Mouse (Mus musculus) megakaryocyte-erythroid progenitor cell, adult 5-6 weeks (primary cell): ENCODE data around the gene Gm9970. TPM values are rescaled to one million over a fixed set of nuclear protein-coding genes. Genes with fewer than 3 reads are reported as not detected.

Source experiments
- ATAC-seq: replicated peaks from 2 replicates; pipeline ENCODE4 v1.8.0; 2016; ENCODE audit warnings: mild to moderate bottlenecking, inconsistent platforms; ENCODE audit not compliant: severe bottlenecking, poor library complexity, low FRiP score, low TSS enrichment
- total RNA-seq, 2 experiments: library from RNA; stranded (forward) in 1 of 2; stranded (reverse) in 1 of 2; fragments of 200-1000, 215-1000 nt in 1 of 2; fragments of >200 nt in 1 of 2; fragmentation: Nextera tagmentation in 1 of 2; gene quantifications; 2 replicates each; pipeline ENCODE4 v1.2.3; 2014 to 2017

Gm9970 gene
- total RNA-seq, 2 experiments from 2014 or later = not detected

DNA sequence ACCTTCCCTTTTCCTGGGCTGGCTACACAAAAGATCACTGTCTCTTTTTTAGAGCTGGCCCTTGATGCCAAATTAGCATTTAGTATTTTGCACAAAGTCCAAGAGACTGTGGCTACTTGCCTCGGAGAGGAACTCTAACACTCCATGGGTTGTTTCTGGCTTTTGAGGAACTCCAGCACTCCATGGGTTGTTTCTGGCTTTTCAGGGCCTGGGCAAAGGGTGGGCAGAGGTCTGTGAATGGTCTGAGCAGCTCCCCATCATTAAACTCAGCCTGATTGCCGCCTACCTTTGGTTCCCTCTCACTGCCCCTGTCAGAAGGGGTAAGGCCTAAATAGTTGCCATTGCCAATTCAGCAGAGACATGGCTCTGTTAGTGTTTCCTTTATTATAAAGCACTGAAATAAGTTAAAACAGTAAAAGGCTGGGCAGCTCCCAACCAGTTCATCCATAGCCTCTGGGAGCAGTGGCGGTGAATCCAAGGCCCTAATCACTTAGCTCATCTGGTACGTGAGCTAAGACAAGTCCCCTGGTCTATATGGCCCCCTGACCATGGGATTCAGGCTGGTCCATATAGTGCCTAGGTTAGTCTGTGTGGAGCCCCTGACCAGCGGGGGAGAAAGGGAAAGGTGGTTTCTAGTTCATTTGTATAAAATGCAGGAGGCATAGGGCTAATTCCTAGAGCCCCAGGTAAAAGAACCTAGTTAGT lies 42.3 kb downstream of the Gm9970 start:
- no peak for ATAC-seq

DNA sequence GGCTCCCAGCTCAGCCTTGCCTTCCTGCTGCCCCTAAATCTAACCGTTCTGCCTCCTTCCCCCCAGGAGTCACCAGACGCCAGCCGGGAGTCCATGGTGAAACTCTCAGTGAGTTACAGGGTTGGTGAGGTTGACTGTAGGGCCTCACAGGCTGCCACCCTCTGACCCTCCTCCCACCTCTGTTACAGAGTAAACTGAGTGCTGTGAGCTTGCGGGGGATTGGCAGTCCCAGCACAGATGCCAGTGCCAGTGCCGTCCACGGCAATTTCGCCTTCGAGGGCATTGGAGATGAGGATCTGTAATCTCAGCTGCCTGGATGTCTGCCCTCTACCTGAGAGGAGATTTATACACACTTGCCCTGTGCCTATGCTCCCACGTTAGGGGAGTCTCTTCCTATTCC lies 42.9 kb downstream of the Gm9970 start:
- no peak for ATAC-seq

DNA sequence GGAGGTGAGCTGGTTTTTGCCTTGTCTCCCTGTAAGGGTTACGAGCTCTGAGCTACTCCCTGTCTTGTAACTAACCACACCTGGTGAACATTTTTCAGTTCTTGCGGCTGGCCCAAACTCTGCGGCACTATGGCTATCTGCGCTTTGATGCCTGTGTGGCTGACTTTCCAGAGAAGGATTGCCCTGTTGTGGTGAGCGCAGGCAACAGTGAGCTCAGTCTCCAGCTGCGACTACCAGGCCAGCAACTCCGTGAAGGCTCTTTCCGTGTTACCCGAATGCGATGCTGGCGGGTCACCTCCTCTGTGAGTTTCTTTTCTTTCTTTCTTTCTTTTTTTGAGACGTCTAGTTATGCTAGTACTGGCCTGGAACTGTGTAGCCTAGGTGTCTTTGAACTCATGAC lies 44.0 kb downstream of the Gm9970 start:
- no peak for ATAC-seq

GRCm38 (mm10) chr5:31196207-31196606 lies 44.8 kb downstream of the Gm9970 start:
- no peak for ATAC-seq

DNA sequence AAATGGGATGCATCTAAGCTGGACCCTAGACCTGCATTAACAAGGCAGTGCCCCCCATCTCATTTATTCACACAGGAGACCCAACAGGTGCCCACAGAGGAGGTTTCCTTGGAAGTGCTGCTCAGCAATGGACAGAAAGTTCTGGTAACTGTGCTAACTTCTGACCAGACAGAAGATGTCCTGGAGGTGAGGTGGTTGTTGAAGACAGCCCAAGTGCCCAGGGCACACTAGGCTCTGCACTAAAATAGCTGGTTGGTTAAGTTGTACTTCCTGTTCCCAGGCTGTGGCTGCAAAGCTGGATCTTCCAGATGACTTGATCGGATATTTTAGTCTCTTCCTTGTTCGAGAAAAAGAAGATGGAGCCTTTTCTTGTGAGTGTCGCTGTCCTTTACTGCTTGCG lies 45.4 kb downstream of the Gm9970 start:
- ATAC-seq = no peak

- no peak for ATAC-seq
Measured at GRCm38 (mm10) chr5:31194486-31195485, 46.2 kb downstream of the Gm9970 start.

DNA sequence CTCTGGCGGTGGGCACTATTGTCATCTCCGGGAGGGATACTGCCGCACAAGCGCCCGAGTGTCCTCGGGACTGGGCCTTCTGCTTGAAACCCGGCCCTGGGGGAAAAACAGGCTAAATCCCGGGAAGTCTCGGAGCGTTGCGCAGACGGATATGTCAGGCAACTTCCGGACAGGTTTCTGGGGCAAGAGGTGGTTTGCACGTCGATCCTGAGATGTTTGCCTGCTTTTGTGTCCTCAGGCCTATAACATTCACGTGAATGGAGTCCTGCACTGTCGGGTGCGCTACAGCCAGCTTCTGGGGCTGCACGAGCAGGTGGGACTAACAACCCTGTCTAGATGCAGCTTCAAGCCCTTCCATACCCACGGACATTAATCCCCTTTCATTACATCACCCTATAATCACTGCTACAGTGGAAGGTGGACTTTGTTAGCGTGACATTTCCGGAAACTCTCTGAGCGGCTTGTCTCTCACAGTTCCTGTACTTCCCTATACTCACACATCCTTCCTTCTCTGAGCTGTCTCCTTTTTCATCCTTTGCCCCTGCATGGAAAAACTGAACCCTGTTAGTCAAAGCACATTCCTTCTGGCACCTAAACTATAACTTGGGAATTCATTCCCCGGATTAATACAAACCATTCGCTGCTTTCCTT lies 47.3 kb downstream of the Gm9970 start:
- 0 out of 2 replicates have a peak, but pooled peaks have one; percentile 0 for ATAC-seq

DNA sequence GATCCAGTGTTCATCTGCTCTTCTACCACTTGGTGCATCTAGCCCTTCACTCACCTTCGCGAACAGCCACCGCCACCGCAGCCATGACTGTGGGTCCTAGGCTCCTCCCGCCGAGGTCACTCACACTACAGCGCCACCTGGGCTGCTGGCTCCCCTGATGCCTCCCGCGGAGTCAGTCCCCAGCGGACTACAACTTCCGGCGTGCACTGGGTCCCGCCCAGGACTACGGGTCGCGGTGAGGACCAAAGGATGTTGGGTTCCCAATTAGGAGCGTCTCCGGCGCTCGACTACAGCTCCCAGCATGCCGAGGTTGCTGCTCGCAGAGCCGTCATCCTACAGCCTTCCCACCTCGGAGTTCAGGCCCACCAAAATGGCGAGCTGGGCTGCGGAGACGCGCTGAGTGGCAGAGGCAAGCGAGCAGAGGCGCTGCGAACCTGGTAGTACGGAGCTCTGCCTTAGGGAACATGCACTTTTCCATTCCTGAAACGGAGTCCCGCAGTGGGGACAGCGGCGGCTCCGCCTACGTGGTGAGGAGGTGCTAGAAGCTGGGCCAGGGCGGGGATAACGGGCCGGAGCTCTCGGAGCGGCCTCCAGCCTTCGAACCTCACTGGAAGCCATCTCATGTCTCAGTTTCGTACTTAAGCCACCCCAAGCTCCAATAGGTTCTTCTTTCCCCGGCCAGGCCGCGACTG lies 47.9 kb downstream of the Gm9970 start, which contains the start of the genes Snx17 and Eif2b4:
Gene Snx17, plus strand, starts transcription at position 289 of the 692 bp plus-strand sequence.
Gene Eif2b4, minus strand, starts transcription at position 492 of the 692 bp plus-strand sequence.
- peak; percentile 93 for ATAC-seq

- ATAC-seq = peak; percentile 27
Measured at GRCm38 (mm10) chr5:31192045-31192938, 48.7 kb downstream of the Gm9970 start.

Other genes with a start within 250 kb of the Gm9970 start
- gene Atraid, start 192.9 kb downstream of the Gm9970 start, total RNA-seq (2014; fragmentation: Nextera tagmentation) = 27.7 and 51.7 TPM in 2 replicates
- gene Atraid, start 192.9 kb downstream of the Gm9970 start, total RNA-seq (2017) = 50.1 and 57.6 TPM in 2 replicates
- 3.1 and 4.3 TPM in 2 replicates for gene Slc5a6, start 192.3 kb downstream of the Gm9970 start, total RNA-seq (2014; fragmentation: Nextera tagmentation)
- 4.1 and 7.1 TPM in 2 replicates for gene Slc5a6, start 192.3 kb downstream of the Gm9970 start, total RNA-seq (2017)
- 124 and 224 TPM in 2 replicates for gene Cad, start 186.5 kb downstream of the Gm9970 start, total RNA-seq (2014; fragmentation: Nextera tagmentation)
- gene Cad, start 186.5 kb downstream of the Gm9970 start, total RNA-seq (2017) = 39.7 and 65.0 TPM in 2 replicates
- not detected in 2 replicates for gene Dnajc5g, start 134.9 kb downstream of the Gm9970 start, total RNA-seq (2014; fragmentation: Nextera tagmentation)
- gene Dnajc5g, start 134.9 kb downstream of the Gm9970 start, total RNA-seq (2017) = not detected in 2 replicates
- not detected in 2 replicates for gene Slc30a3, start 133.0 kb downstream of the Gm9970 start, total RNA-seq (2014; fragmentation: Nextera tagmentation)
- not detected in 2 replicates for gene Slc30a3, start 133.0 kb downstream of the Gm9970 start, total RNA-seq (2017)
- gene Trim54, start 124.5 kb downstream of the Gm9970 start, total RNA-seq (2014; fragmentation: Nextera tagmentation) = not detected in 2 replicates
- not detected in 2 replicates for gene Trim54, start 124.5 kb downstream of the Gm9970 start, total RNA-seq (2017)
- gene Ucn, start 102.4 kb downstream of the Gm9970 start, total RNA-seq (2014; fragmentation: Nextera tagmentation) = not detected in 2 replicates
- gene Ucn, start 102.4 kb downstream of the Gm9970 start, total RNA-seq (2017) = not detected in 2 replicates
- gene Mpv17, start 87.0 kb downstream of the Gm9970 start, total RNA-seq (2014; fragmentation: Nextera tagmentation) = 13.3 and 22.0 TPM in 2 replicates
- 30.0 and 40.1 TPM in 2 replicates for gene Mpv17, start 87.0 kb downstream of the Gm9970 start, total RNA-seq (2017)
- 1.1 and 1.4 TPM in 2 replicates for gene Gm29609, start 61.3 kb downstream of the Gm9970 start, total RNA-seq (2014; fragmentation: Nextera tagmentation)
- 1.3 TPM in 1 of 2 replicates, not detected in the other for gene Gm29609, start 61.3 kb downstream of the Gm9970 start, total RNA-seq (2017)
- 112 and 159 TPM in 2 replicates for gene Gtf3c2, start 61.1 kb downstream of the Gm9970 start, total RNA-seq (2014; fragmentation: Nextera tagmentation)
- 76.4 and 80.2 TPM in 2 replicates for gene Gtf3c2, start 61.1 kb downstream of the Gm9970 start, total RNA-seq (2017)
- 57.7 and 67.6 TPM in 2 replicates for gene Snx17, start 48.0 kb downstream of the Gm9970 start, total RNA-seq (2014; fragmentation: Nextera tagmentation)
- 38.9 and 48.5 TPM in 2 replicates for gene Snx17, start 48.0 kb downstream of the Gm9970 start, total RNA-seq (2017)
- 116 and 148 TPM in 2 replicates for gene Eif2b4, start 47.8 kb downstream of the Gm9970 start, total RNA-seq (2014; fragmentation: Nextera tagmentation)
- 40.0 and 59.0 TPM in 2 replicates for gene Eif2b4, start 47.8 kb downstream of the Gm9970 start, total RNA-seq (2017)
- gene Zfp513, start 38.9 kb downstream of the Gm9970 start, total RNA-seq (2014; fragmentation: Nextera tagmentation) = 5.3 and 5.5 TPM in 2 replicates
- 3.2 and 5.6 TPM in 2 replicates for gene Zfp513, start 38.9 kb downstream of the Gm9970 start, total RNA-seq (2017)
- 295 and 300 TPM in 2 replicates for gene Ppm1g, start 20.5 kb downstream of the Gm9970 start, total RNA-seq (2014; fragmentation: Nextera tagmentation)
- 329 and 355 TPM in 2 replicates for gene Ppm1g, start 20.5 kb downstream of the Gm9970 start, total RNA-seq (2017)
- gene Nrbp1, start 368 bp downstream of the Gm9970 start, total RNA-seq (2014; fragmentation: Nextera tagmentation) = 43.4 and 51.1 TPM in 2 replicates
- 64.9 and 75.5 TPM in 2 replicates for gene Nrbp1, start 368 bp downstream of the Gm9970 start, total RNA-seq (2017)
- 0.72 and 7.6 TPM in 2 replicates for gene Krtcap3, start 10.5 kb upstream of the Gm9970 start, total RNA-seq (2014; fragmentation: Nextera tagmentation)
- 2.5 and 8.8 TPM in 2 replicates for gene Krtcap3, start 10.5 kb upstream of the Gm9970 start, total RNA-seq (2017)
- gene Ift172, start 49.9 kb upstream of the Gm9970 start, total RNA-seq (2014; fragmentation: Nextera tagmentation) = 26.2 and 32.8 TPM in 2 replicates
- 10.7 and 18.0 TPM in 2 replicates for gene Ift172, start 49.9 kb upstream of the Gm9970 start, total RNA-seq (2017)
- gene Fndc4, start 54.8 kb upstream of the Gm9970 start, total RNA-seq (2014; fragmentation: Nextera tagmentation) = 0.31 TPM in 1 of 2 replicates, not detected in the other
- gene Fndc4, start 54.8 kb upstream of the Gm9970 start, total RNA-seq (2017) = not detected in 2 replicates
- not detected in 2 replicates for gene Gckr, start 56.2 kb upstream of the Gm9970 start, total RNA-seq (2014; fragmentation: Nextera tagmentation)
- not detected in 2 replicates for gene Gckr, start 56.2 kb upstream of the Gm9970 start, total RNA-seq (2017)
- gene Zfp512, start 211.2 kb upstream of the Gm9970 start, total RNA-seq (2014; fragmentation: Nextera tagmentation) = 22.8 and 23.5 TPM in 2 replicates
- gene Zfp512, start 211.2 kb upstream of the Gm9970 start, total RNA-seq (2017) = 28.6 and 54.5 TPM in 2 replicates
- 4.4 TPM in 1 of 2 replicates, not detected in the other for gene 4930548H24Rik, start 244.5 kb upstream of the Gm9970 start, total RNA-seq (2014; fragmentation: Nextera tagmentation)
- gene 4930548H24Rik, start 244.5 kb upstream of the Gm9970 start, total RNA-seq (2017) = 0.75 TPM in 1 of 2 replicates, not detected in the other